Mouse (Mus musculus): ENCODE data around the gene Mtmr3.

DNA sequence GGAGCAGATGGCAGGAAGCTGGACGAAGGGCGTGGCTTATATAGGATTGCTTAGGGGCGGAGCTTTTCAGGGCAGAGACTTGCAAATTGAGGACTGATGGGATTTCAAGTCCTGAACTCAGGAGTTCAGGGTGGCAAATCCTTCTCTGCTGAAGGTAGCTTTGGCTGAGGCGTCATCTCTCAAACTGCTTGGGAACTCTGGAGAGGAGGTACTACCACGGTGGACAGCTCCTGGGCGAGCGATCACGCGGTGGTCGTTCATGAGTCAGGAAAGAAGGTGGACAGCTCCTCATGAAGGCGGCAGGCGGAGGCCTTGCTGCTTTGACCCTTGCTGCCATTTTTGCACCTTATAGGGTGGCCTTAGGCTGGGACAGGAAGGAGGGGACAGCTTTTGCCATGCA is 133.5 kb downstream of the Mtmr3 start:
- no peak for TF ChIP-seq CTCF (IDR thresholded peaks at IDR 0.05; ENCODE audit: insufficient read depth, low read length)
- no peak for TF ChIP-seq POLR2A (IDR thresholded peaks at IDR 0.05; ENCODE audit: borderline replicate concordance, extremely low read depth, low read depth, low read length)

Measured in lung, adult 2 months (tissue).